Mouse (Mus musculus) forebrain, embryonic 15.5 days (tissue): Measurements from ENCODE around the gene Ctbs. TPM values are rescaled to one million over a fixed set of nuclear protein-coding genes. Genes with fewer than 3 reads are reported as not detected.
"Not testable (repeated sequence)": the region's sequence is repeated elsewhere in the genome, so short reads cannot be mapped to it uniquely, and the experiment has no call there.

Experiments used
- ATAC-seq: fragments of 200-750 bp; cut with Nextera tagmentation; replicated peaks from 2 replicates; pipeline ENCODE4 v1.8.0; 2017; ENCODE audit warnings: mild to moderate bottlenecking, moderate TSS enrichment, moderate library complexity
- H3K27ac ChIP-seq: fragments of 300-500 bp; sonication (generic); replicated peaks from 2 replicates; pipeline ENCODE4 v1.5.1; 2015; ENCODE audit warnings: mild to moderate bottlenecking, inconsistent platforms
- H3K27me3 ChIP-seq: fragments of 300-500 bp; sonication (generic); 2 replicates; pipeline ENCODE4 v1.6.1; 2015; ENCODE audit warnings: inconsistent platforms
- H3K36me3 ChIP-seq: fragments of 300-500 bp; sonication (generic); 2 replicates; pipeline ENCODE4 v1.6.1; 2015; ENCODE audit warnings: mild to moderate bottlenecking, inconsistent platforms
- H3K4me1 ChIP-seq: fragments of 300-500 bp; sonication (generic); 2 replicates; pipeline ENCODE4 v1.6.1; 2015; ENCODE audit warnings: inconsistent platforms
- H3K4me2 ChIP-seq: fragments of 300-500 bp; sonication (generic); replicated peaks from 2 replicates; pipeline ENCODE4 v1.6.1; 2015; ENCODE audit warnings: mild to moderate bottlenecking, inconsistent platforms
- H3K4me3 ChIP-seq: fragments of 300-500 bp; sonication (generic); 2 replicates; pipeline ENCODE4 v1.5.1; 2015; ENCODE audit warnings: mild to moderate bottlenecking, inconsistent platforms
- H3K9ac ChIP-seq: fragments of 300-500 bp; sonication (generic); replicated peaks from 2 replicates; pipeline ENCODE4 v1.6.1; 2015; ENCODE audit warnings: mild to moderate bottlenecking, inconsistent platforms
- H3K9me3 ChIP-seq: fragments of 300-500 bp; sonication (generic); 2 replicates; pipeline ENCODE4 v1.6.1; 2016; ENCODE audit warnings: inconsistent platforms
- WGBS: fragments of 180-500 bp; shearing (Covaris S2); methylation state at CpG from one replicate; pipeline ENCODE4 v1.1.7; 2015; ENCODE audit warnings: mixed read lengths; 5-methylcytosine and 5-hydroxymethylcytosine counted together
- polyA plus RNA-seq: library from polyadenylated mRNA; unstranded; fragments of >200 nt; fragmentation: Nextera tagmentation; extraction: Ambion mirVana; gene quantifications from 2 replicates; pipeline ENCODE4 v1.2.1, GENCODE M21; 2015

Gene Ctbs
- polyA plus RNA-seq, 1 experiment from 2014 or later, result 4.0 TPM

DNA sequence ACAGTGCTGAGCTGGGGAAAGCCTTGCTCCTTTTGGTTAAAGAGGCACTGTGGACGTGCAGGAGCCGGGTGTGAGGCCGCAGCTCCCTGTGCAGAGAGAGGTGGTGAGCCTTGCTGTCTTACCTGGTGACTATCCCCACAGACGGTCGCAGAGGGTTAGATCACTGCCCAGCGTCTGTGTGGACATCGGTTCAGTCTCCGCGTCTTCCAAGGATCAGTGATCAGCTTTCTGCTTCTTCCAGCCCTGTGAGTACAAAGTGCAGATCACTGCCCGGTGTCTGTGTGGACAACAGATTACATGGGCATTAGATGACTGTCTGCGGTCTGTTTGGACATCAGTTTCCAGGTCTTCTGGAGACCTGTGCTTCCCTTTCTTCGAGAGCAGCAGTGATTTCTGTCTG, 35.0 kb upstream of the Ctbs start:
- no peak for ATAC-seq
- H3K4me2 ChIP-seq, result no peak overlapping the region
- H3K4me1 ChIP-seq, result peaks cover 36% of the 10 kb centered on the region
- no peaks in the 10 kb centered on the region for H3K27me3 ChIP-seq
- H3K36me3 ChIP-seq, result peaks cover 17% of the 10 kb centered on the region
- peak overlapping the region; percentile 14; the same call in 1 of the 2 replicates for H3K27ac ChIP-seq
- H3K9me3 ChIP-seq, result no peaks in the 10 kb centered on the region
- H3K4me3 ChIP-seq, result no peak overlapping the region
- 91% methylated on average over 12 of the region's 12 CpGs for WGBS
- H3K9ac ChIP-seq, result no peak overlapping the region

GRCm38 (mm10) chr3:146417873-146418272, 31.7 kb upstream of the Ctbs start:
- Histone ChIP-seq H3K36me3 (peaks cover 28% of the 10 kb centered on the region), H3K4me3 (no peak overlapping the region), H3K27me3 (no peaks in the 10 kb centered on the region), H3K4me1 (peaks cover 17% of the 10 kb centered on the region), H3K4me2 (no peak overlapping the region), H3K27ac (no peak overlapping the region), H3K9me3 (no peaks in the 10 kb centered on the region), H3K9ac (no peak overlapping the region)
- WGBS, result 96% methylated on average over 8 of the region's 8 CpGs
- ATAC-seq, result no peak

GRCm38 (mm10) chr3:146418901-146419300, 30.7 kb upstream of the Ctbs start:
- 92% methylated on average over 7 of the region's 7 CpGs for WGBS
- Histone ChIP-seq H3K4me2 (no peak overlapping the region), H3K9me3 (no peaks in the 10 kb centered on the region), H3K27ac (peak overlapping the region; percentile 57), H3K27me3 (no peaks in the 10 kb centered on the region), H3K4me1 (peaks cover 14% of the 10 kb centered on the region), H3K4me3 (no peak overlapping the region), H3K36me3 (peaks cover 33% of the 10 kb centered on the region), H3K9ac (no peak overlapping the region)
- ATAC-seq, result no peak

GRCm38 (mm10) chr3:146419534-146419933, 30.1 kb upstream of the Ctbs start:
- 85% methylated on average over 9 of the region's 9 CpGs for WGBS
- H3K27me3 ChIP-seq, result no peaks in the 10 kb centered on the region
- no peak overlapping the region for H3K9ac ChIP-seq

DNA sequence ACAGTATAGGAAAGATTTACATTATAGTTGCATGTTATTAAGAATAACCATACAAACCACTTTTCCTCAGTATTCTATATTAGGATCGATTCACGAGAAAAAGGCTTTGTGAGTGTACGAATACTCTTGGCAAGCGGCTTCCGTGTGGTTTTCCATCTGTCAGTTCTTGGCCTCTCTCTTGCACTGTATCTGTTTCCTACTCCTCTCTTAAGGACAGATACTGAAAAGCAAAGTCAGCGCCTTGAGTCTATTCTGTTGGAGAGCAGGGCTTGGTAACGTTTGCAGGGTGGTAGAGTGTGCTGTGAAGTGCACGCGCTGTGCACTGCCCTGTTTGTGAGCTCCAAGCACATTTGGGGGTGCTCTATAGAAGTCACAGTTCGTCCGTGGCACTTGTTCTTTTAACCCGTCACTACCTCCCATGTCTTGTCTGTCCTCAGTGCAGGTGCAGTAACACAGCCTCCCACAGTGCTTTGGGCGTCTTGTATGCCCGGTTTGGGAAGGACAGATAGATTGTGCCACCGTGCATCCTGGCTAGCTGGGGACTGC, 29.5 kb upstream of the Ctbs start:
- no peak; the same call in 1 of the 2 replicates for ATAC-seq
- Histone ChIP-seq H3K27me3 (no peaks in the 10 kb centered on the region), H3K9me3 (no peaks in the 10 kb centered on the region), H3K36me3 (peaks cover 33% of the 10 kb centered on the region), H3K4me3 (no peak overlapping the region), H3K4me1 (peaks cover 9% of the 10 kb centered on the region), H3K4me2 (no peak overlapping the region), H3K9ac (no peak overlapping the region), H3K27ac (peak overlapping the region; percentile 57)
- WGBS, result 85% methylated on average over 15 of the region's 15 CpGs

More at GRCm38 (mm10) chr3:146419534-146419933, 30.1 kb upstream of the Ctbs start:
- no peak for ATAC-seq
- Histone ChIP-seq H3K36me3 (peaks cover 33% of the 10 kb centered on the region), H3K9me3 (no peaks in the 10 kb centered on the region), H3K27ac (peak overlapping the region; percentile 57), H3K4me3 (no peak overlapping the region), H3K4me1 (peaks cover 12% of the 10 kb centered on the region), H3K4me2 (no peak overlapping the region)

- no peak overlapping the region for H3K27ac ChIP-seq
- 74% methylated on average over 8 of the region's 8 CpGs for WGBS
- no peak overlapping the region for H3K4me3 ChIP-seq
- no peak overlapping the region for H3K4me2 ChIP-seq
- H3K27me3 ChIP-seq, result no peaks in the 10 kb centered on the region
- peaks cover 9% of the 10 kb centered on the region for H3K4me1 ChIP-seq
- peaks cover 35% of the 10 kb centered on the region for H3K36me3 ChIP-seq
- H3K9ac ChIP-seq, result no peak overlapping the region
- no peaks in the 10 kb centered on the region for H3K9me3 ChIP-seq
- ATAC-seq, result no peak
These were observed 27.8 kb upstream of the Ctbs start for GRCm38 (mm10) chr3:146421787-146422186.

GRCm38 (mm10) chr3:146423710-146424109, 25.9 kb upstream of the Ctbs start:
- Histone ChIP-seq H3K27me3 (no peaks in the 10 kb centered on the region), H3K9me3 (no peaks in the 10 kb centered on the region), H3K27ac (no peak overlapping the region), H3K36me3 (peaks cover 42% of the 10 kb centered on the region), H3K4me2 (no peak overlapping the region), H3K4me1 (peaks cover 9% of the 10 kb centered on the region), H3K9ac (no peak overlapping the region), H3K4me3 (no peak overlapping the region)
- no peak for ATAC-seq
- WGBS, result 88% methylated on average over 7 of the region's 7 CpGs

DNA sequence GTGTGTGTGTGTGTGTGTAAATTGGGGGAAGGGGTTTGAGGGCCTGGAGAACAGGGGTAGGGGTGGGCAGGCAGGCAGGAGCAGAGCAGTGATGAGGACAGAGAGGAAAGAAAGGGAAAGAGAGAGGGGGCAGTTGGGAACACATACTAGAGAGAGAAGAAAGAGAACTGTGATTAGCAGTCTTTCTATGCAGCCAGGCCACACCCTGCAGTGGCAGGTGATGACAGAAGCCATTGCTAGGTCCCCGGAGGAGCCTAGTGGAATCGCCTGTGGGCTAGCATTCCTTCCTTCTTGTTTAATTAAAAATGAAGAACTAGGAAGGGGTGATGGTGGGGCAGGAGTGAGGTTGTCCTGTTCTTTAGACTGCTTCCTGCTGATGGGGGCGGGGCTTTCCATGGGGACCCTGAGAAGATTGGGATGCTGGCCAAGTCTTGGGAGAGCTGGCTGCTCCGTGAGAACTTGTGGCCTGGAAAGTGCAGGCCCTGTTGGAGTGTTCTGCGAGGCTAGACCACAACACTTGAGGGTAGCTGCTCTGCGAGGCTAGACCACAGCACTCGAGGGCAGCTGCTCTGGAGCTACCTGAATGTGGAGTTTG, 25.2 kb upstream of the Ctbs start:
- H3K36me3 ChIP-seq, result peaks cover 35% of the 10 kb centered on the region
- peaks cover 8% of the 10 kb centered on the region for H3K4me1 ChIP-seq
- no peaks in the 10 kb centered on the region for H3K9me3 ChIP-seq
- H3K27me3 ChIP-seq, result no peaks in the 10 kb centered on the region
- H3K4me3 ChIP-seq, result no peak overlapping the region
- H3K4me2 ChIP-seq, result no peak overlapping the region
- peak; percentile 35 for ATAC-seq
- 54% methylated on average over 7 of the region's 7 CpGs for WGBS
- no peak overlapping the region for H3K9ac ChIP-seq
- no peak overlapping the region; the same call in 1 of the 2 replicates for H3K27ac ChIP-seq

DNA sequence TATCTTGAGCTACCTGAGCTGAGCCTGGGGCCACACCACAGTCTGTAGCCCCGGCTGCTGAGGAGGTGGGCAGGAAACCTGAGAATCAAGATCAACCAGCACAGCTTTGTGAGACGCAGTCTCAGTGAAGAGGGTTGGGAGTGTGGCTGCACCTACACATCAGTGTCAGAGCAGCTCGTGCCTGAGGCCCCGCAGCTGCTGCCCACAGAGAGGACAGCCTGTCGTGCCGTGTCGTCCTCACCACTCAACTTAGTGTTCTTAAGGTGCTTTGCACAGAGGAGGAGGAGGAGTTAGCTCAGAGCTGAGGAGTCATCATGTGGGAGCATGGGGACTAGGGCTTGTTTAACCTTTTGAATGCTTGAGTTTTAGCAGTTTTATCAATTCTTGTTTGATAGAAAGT, 23.7 kb upstream of the Ctbs start:
- Histone ChIP-seq H3K4me2 (no peak overlapping the region), H3K27ac (no peak overlapping the region), H3K9me3 (no peaks in the 10 kb centered on the region), H3K4me3 (no peak overlapping the region), H3K4me1 (peaks cover 6% of the 10 kb centered on the region), H3K27me3 (no peaks in the 10 kb centered on the region), H3K9ac (no peak overlapping the region), H3K36me3 (peaks cover 37% of the 10 kb centered on the region)
- 58% methylated on average over 7 of the region's 7 CpGs for WGBS
- ATAC-seq, result no peak

DNA sequence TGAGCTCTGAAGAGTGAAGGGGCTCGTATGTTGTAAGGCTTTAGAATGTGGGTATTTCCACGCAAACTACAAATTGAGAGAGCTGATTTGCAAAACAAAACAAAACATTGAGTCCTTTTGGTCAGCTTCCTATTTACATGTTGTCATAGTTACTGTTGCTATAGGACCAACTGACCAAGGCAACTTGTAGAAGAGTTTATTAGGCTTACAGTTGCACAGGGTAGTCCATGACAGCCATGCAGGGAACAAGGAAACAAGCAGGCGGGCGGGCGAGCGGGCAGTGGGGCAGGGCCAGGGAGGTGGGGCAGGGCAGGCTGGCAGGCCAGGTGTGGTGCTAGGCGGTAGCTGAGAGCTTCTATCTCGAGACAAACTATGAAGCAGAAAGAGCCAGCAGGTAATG, 23.1 kb upstream of the Ctbs start:
- Histone ChIP-seq H3K4me1 (peaks cover 6% of the 10 kb centered on the region), H3K4me3 (no peak overlapping the region), H3K27ac (no peak overlapping the region), H3K27me3 (no peaks in the 10 kb centered on the region), H3K9me3 (no peaks in the 10 kb centered on the region), H3K4me2 (no peak overlapping the region), H3K9ac (no peak overlapping the region), H3K36me3 (peaks cover 43% of the 10 kb centered on the region)
- WGBS, result 64% methylated on average over 8 of the region's 8 CpGs
- ATAC-seq, result peak; percentile 61; the same call in 1 of the 2 replicates

GRCm38 (mm10) chr3:146433063-146433462, 16.5 kb upstream of the Ctbs start:
- ATAC-seq, H3K4me3 ChIP-seq, H3K27me3 ChIP-seq, H3K27ac ChIP-seq, H3K9ac ChIP-seq, H3K4me1 ChIP-seq, H3K4me2 ChIP-seq, H3K9me3 ChIP-seq: not testable (repeated sequence)
- H3K36me3 ChIP-seq, result peaks cover 51% of the 10 kb centered on the region
- 90% methylated on average over 11 of the region's 11 CpGs for WGBS

DNA sequence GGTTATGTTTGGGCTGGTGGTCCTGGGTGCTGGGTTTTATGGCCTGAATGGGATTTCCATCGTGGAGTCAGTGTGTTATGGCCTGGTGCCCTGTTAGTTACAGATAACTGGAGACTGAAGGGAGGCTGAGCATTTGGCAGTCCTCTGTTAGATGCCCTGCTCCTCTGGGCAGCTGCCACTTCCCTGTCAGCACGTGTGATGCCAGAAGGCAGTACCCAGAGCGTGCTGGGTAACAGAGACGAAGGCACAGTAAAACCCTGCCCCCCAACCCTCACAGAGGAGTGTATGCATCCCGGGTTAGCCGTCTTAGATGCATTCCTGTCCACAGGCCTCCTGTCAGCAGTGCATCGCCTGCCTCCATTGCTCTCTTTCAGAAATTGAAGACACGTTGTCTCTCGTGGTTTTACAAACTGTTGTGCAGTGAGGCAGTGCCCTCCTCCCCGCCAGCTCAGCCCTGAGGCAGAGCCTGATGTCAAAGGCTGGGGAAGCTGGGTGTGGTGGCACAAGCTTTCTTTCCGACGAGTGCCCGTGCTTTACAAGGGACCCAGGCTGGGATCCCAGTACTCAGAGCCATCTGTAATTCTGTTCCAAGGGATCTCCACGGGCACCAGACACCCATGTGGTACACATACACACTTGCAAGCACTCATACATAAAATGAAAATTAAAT, 15.8 kb upstream of the Ctbs start:
- no peak for ATAC-seq
- Histone ChIP-seq H3K36me3 (peaks cover 51% of the 10 kb centered on the region), H3K4me3 (no peak overlapping the region), H3K4me2 (no peak overlapping the region), H3K9ac (no peak overlapping the region), H3K9me3 (no peaks in the 10 kb centered on the region), H3K27ac (no peak overlapping the region), H3K27me3 (no peaks in the 10 kb centered on the region), H3K4me1 (no peaks in the 10 kb centered on the region)
- WGBS, result 84% methylated on average over 14 of the region's 14 CpGs
